Mouse (Mus musculus): ENCODE measurements around the gene Pik3c2g.

Gene Pik3c2g

GRCm38 (mm10) chr6:139586892-139587291 is at the start of gene Pik3c2g:
Gene Pik3c2g (plus strand): TSS chr6:139587221.
- DNase-seq = no peak

- DNase-seq = no peak
Observed at GRCm38 (mm10) chr6:139538469-139538868, 48.6 kb upstream of the Pik3c2g start.

DNA sequence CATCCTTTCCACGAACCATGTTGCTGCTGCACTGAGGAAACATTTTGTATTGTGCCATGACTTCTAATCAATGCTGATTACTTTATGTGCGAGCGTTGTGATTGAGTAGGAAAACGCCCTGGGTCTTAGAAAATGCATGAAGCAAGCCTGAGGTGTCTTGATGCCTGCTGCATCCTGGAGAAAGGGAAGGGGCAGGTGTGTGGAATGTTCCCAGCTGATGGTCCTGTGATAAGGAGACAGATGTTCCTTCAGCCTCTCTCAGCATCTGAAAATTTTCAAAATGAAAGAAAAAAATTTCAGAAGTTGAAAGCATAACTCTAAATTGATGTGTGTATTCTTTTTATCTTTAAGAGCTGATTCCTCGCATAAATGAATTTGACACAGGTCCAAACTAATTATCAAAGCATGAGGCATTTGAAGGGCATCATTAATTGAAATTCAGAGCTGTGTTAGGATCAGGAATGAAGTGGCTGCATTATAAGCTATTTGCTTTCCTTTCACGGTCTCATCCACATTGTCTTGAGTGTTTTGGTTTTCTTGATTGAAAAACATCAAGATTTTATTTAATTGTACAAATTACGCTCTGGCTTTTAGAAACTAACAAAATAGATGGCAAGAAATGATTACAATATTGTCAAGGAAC is 31.4 kb upstream of the Pik3c2g start:
- no peak for DNase-seq

DNA sequence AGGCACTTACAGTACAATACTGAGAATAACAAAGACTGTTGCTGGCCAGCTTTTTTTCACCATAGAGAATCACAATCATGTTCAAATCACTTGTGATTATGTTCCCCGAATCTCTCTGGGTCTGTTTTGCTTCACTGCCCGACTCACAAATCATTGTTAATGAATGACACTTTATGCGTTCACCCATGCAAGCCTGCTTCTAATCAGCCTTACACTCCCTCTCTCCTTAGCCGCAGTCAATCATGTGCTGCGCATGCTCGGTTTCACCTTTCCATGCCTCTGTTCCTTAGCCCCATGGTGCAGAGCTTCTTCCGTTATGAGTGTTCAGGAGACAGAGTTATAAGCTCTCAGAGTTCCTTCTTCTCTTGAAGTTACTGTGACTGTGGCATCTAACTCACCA is 17.8 kb upstream of the Pik3c2g start:
- no peak for DNase-seq

DNA sequence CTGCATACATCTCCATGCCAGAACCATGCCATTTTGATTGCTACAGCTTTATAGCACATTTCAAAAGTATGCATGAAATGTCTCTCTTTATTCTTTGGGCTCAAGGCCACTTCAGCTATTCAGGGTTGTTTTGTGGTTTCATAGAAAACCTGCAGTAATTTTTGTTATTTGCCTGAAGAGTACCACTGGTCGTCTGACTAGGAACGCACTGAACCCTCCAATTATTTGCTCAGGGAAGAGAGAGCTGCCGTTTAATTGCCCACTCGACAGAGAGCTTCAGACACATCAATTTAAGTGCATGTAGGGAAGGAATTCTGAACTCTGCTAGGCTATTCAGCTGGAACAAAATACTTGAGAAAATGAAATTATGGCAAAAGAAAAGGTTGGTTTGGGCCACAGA is 11.2 kb upstream of the Pik3c2g start:
- DNase-seq = no peak

DNA sequence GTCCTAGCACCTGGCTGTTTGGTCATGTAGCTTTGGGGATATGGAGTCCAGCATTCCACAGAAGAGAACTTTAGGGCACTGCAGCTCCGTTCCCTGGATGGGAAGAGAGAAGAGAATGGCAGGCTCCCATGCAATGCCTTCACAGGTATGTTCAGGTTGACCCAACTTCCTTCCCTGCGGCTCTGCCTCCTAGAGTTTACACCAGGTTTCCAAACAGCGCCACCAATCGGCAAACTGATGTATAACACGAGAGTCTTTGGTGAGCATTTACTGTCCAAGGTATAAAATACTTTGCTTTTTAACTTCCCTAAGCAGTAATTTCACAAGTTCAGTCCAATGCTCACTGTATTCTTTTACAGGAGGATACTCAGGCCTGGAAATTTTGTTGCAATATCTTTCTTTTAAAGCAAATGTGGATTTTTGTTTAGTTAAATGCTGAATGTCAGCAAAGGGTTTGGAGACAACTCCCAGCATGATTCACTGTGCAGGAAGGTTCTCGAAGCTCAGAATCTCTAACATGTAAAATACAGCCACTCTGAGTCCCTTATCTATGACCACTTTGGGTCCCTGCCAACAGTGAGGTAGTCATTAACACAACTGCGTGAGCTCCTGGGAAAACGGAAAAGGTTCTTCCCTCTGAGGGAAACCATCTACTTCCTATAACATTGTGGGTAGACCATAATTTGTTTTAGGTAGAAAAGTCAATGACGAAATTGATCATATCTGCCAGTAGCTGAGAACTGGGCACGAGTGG is 10.6 kb upstream of the Pik3c2g start:
- DNase-seq = no peak

DNA sequence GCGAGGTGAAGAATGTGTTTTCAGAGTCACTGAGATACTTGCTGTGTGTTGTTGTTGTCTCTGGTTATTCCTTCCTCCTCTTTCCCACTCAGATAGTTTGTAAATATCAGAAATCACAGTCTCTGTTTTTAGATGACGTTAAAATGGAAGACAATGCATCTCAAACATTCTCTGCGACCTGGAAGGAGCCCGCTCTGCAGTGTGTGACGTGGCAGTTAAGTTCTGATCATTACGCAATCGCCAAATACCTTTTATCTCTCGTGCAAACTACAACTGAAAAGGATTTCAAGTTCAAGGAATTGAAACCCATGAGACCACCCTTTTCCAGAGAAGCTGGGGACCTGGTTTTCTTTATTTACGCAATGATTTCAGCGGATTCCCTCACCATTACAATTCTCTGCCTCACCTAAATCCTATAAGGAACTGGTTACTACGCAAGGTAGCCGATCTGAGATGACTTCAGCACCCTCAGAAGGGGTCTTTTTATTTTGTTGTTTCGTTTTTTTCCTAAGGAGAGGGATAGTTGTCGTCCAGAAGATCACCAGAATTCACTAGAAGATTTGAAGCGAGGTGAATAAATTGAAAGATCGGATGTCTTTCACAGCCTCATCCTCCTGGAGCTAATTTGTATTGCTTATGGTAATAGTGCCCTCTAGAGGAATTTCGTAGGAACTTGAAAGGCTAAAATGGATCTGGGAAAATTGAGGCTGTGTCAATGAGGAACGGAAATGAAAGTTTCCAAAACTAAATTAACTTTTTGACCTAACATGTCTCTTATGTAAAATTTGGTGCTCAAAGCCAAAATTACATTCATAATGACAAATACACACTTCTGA is 9.8 kb upstream of the Pik3c2g start:
- no peak for DNase-seq

DNA sequence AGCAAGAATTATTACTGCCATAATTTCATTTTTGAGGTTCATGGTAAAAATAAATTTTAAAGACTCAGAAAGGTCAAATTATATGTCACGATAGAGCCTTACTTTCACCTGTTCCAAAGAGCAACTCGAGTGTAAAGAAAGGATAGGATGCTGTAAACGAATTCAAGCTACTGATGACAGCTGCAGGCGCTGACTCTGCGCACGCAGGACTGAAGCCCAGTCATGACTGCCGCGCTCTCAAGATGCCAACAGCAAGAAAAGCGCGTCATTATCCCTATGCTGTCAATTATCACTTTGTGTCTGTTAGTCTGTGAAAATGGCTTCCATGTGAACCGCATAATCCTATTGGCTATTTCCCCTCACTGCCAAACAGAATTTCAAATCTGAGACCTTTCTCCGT is 457 bp downstream of the Pik3c2g start:
- no peak for DNase-seq

DNA sequence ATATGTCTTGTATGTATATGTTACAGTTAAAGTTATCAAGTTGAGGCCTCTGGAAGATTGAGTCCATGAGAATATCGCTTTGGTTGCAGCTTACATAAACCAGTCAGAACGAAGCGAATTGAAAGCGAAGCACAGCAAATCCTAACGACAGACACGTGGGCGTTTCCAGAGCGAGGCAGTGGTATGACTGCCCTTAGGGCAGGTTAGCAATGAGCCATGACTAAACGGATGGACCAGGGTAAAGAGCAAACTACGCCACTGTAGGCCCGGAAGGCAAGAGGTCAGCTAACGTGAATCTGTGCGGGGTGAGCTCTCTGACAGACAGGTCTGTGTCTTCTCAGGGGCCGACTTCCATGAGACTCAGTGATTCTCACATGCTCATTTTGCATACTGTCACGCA is 1.4 kb downstream of the Pik3c2g start:
- DNase-seq = no peak

- no peak for DNase-seq
Observed at GRCm38 (mm10) chr6:139589291-139589690, 2.3 kb downstream of the Pik3c2g start.

GRCm38 (mm10) chr6:139589854-139590253 is 2.8 kb downstream of the Pik3c2g start:
- DNase-seq = no peak

GRCm38 (mm10) chr6:139592081-139592480 is 5.1 kb downstream of the Pik3c2g start:
- no peak for DNase-seq

DNA sequence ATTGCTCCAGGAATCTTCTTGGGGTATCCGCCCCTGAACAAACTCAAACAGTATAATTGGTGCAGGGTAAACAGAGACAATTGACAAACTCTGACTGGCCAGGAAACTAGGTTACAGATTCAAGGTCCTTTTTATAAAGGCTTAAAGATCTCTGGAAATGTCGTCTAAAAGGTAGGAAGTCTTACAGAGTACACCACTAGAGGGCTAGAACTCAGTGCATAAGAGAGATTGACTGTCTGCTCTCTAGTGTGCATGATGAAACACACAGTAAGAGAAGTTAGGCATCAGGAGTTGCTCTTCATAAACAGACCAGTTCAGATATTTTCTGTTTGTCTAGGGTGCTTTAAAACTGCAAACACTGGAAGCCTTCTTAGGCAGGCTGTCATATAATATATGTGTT is 9.4 kb downstream of the Pik3c2g start:
- no peak for DNase-seq

- no peak for DNase-seq
Observed at GRCm38 (mm10) chr6:139599216-139599615, 12.2 kb downstream of the Pik3c2g start.

DNA sequence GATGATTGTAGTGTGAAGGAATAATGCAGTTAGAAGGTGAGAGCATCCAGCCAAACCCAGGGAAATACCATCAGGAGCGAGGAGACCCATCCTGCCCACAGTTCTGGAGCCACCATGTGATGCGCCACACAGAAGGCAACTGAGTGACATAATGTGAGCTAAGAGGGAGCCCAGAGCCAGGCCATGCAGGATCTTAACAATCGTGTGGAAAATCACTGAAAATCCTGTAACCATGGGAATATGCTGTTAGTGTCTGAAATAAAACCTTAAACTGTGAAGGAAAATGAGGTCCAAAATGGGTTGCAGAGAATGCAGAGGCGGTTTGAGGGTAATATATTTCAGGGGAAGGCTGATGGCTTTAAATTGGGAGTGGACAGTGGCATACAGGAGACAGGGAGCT is 31.8 kb downstream of the Pik3c2g start:
- no peak for DNase-seq

DNA sequence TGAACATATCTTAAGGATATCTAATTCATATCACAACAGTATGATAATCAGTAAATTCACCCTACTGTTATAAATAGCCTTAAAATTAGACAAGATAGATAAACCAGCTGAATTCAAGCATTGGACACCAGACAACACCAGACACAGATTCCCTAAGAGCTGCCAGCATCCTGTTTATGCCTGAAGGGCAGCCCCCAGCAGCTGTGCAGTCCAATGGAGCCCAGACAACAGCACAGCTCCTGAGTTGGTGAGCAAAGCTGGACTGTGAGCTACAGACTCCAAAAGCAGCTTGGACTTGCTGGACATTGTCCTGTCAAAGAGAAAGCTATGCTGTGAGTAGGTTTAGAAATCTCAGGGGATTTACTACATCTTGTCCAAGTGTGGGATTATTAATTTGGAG is 37.7 kb downstream of the Pik3c2g start:
- DNase-seq = no peak

DNA sequence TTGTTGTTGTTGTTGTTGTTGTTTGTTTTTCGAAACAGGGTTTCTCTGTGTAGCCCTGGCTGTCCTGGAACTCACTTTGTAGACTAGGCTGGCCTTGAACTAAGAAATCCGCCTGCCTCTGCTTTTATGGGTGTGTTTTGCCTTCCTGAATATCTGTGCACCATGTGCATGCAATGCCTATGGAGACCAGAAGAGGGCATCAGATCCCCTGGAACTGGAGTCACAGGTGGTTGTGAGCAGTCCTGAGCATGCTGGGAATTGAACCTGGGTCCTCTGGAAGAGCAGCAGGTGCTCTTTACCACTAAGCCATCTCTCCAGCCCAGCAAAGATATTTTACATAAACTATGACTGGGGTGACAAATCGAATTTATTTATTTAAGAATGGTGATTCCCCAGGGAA is 47.5 kb downstream of the Pik3c2g start:
- no peak for DNase-seq

GRCm38 (mm10) chr6:139655399-139655798 is 68.4 kb downstream of the Pik3c2g start:
- DNase-seq = no peak

DNA sequence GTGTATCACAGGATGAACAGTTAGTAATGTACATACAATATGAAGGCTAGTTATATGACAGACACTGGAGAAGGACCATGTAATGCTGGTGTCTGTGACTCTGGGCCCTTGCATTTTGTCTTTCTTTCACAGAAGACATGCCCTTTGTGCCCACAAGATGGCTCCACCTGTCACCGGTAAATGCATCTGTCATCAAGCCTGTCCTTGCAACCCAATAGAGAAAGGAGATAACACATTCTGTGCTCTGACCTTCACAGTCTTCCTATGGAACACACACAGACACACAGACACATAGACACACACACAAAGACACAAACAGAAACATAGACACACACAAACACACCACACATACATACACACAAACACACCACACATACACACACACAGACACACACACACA is 75.4 kb downstream of the Pik3c2g start:
- no peak for DNase-seq

DNA sequence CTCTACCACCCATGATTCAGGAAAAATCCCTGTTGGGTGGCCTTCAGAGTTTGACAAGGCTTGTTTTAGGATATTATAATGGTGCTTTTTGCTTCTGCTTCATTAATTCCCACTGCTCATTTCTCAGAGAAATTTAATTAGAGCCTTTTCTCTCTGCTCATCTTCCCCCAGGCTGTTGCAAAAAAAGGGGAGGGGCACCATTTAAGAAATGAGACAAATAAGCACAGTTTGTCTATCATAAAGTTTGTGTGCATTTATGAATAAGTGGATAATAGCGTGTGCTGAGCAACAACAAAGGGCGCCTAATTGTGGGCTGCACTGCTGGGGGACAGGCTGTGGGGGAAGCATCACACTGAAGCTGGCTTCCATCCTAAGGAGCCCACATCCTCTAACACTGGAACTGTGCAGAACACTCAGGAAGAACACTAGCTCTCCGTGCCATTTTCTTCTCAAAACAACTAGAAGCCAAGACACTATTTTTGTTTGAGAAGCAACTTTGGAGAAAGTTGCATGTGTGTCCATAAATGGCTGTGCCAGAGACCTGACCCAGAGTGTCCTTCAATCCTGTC is 131.5 kb downstream of the Pik3c2g start:
- no peak for DNase-seq

DNA sequence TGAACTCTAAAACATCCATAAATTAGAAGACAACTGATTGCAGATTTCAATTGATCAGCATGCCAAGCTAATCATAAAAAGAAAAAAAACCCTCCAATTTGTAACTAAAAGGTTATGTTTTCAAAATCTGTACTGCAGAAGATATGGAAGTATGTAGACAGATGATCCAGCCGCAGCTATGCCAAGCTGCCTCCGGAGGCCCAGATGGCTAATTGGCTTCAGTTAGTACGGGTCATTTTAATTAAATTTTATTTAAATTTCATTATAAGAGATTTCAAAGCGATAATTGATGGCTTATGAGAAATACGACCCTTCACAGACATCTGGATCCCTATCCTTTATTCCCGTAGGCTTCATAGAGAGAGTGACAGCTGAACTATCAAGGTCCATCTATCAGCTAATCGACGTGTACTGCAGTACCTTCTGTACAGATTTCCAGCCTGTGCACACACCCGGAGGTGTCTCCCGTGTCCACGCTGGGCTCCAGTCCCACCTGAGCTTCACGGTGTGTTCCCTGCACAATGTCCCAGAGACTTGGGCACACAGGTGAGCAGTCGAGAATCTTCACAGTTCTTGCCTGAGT is 132.7 kb downstream of the Pik3c2g start:
- DNase-seq = no peak

GRCm38 (mm10) chr6:139735708-139736626 is 148.9 kb downstream of the Pik3c2g start:
- no peak for DNase-seq
